Mouse (Mus musculus): Measurements from ENCODE around the gene 2610001J05Rik.

DNA sequence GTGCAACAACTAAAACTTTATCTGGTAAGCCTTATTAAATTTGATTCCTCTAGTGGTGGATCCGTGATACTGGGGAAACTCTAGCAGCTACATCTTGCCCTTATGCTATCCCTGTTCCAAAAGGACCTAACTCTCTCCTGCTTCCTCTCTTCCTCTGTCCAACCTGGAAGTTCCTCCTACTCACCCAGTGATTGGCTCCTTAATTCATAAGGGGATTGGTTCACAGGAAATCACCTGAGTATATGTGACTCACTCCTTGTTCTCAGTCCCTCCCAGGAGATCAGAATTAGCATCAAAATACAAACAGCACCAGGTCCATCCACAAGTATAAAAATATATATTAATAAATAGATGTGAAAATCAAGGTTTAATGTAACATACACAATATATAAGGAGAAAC, 10.7 kb downstream of the 2610001J05Rik start:
- no peak for TF ChIP-seq CTCF (IDR thresholded peaks at IDR 0.05; ENCODE audit: insufficient read depth, low read length)
- TF ChIP-seq POLR2A (IDR thresholded peaks at IDR 0.05; ENCODE audit: borderline replicate concordance, extremely low read depth, low read depth, low read length) = no peak
